Mouse (Mus musculus): ENCODE results near the gene Chil1.
A peak's percentile ranks its signal among the peaks of the same experiment; 100 is the strongest.

Gene Chil1

DNA sequence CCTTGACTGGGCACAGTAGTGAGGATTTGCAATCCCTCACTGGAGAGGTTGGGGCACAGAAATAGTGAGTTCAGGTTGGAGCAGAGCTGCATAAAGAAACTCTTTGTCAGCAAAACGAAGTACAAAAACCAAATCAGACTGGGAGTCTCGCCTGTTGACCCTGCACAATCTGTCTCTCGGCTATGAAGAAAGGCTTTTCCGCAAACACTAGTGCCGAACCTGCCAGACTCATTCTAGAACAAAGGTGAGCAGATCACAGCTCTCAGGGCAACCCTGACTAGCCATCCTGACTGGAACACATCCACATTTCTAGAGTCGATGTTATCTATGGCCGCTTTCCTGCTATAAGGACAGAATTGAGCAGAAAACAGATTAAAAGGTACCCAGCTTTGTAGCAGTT, 8.9 kb upstream of the Chil1 start:
- no peak for DNase-seq (ENCODE audit: low read depth, low spot score)

GRCm38 (mm10) chr1:134177976-134178375, 4.0 kb upstream of the Chil1 start:
- DNase-seq (ENCODE audit: low read depth, low spot score), result no peak

- no peak for DNase-seq (ENCODE audit: low read depth, low spot score)
Observed at GRCm38 (mm10) chr1:134184089-134184488, 2.1 kb downstream of the Chil1 start.

GRCm38 (mm10) chr1:134188217-134188616, 6.2 kb downstream of the Chil1 start:
- no peak for DNase-seq (ENCODE audit: low read depth, low spot score)

DNA sequence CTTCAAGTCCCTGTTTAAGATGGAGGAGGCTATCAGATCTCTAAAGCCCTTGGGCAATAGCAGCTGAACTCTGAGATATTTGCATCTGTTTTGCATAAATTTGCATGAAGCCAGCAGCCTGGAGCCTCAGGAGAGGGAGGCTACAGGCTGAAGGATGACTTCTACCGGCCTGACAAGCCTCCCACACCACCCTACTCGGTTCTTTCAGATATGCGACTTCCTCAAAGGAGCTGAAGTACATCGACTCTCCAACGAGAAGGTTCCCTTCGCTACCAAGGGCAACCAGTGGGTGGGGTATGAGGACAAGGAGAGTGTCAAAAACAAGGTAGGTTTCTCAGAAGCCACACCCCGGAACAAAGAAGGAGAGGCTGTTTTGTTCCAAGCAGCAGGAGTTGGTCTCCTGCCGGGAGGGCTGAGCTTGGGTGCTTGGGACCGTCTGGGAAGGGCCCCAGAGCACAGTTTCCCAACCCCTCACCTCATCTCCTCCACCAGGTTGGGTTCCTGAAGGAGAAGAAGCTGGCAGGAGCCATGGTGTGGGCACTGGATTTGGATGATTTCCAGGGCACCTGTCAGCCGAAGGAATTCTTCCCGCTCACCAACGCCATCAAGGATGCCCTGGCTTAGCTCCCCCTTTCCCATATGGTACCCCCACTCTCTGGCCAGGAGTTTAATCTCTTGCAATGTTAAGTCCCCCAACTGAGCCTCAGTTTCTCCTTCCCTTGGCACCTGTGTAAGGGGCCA, 7.2 kb downstream of the Chil1 start:
- DNase-seq (ENCODE audit: low read depth, low spot score), result no peak

DNA sequence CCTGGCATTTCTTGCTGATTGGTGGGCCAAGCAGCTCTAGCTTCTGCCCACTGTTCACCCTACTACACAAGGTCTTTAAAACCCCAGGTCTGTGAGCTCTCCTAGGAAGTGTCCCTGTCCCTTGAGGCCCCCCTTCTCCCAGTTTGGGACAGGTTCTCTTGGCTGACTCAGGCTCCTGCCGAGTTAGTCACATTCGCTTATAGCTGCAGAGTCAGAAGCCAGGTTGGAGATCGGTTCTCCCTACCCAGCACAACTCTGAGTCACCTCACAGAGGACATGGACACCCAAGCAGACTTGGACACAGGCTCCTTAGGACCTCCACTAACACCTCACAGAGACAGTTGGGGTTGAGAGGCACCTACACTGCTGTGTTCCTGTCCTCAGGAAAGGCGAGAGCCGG, 9.2 kb downstream of the Chil1 start:
- peak; percentile 20 for DNase-seq (ENCODE audit: low read depth, low spot score)

GRCm38 (mm10) chr1:134192024-134192423, 10.0 kb downstream of the Chil1 start:
- DNase-seq (ENCODE audit: low read depth, low spot score), result peak; percentile 33

- no peak for DNase-seq (ENCODE audit: low read depth, low spot score)
Observed at GRCm38 (mm10) chr1:134193126-134193525, 11.2 kb downstream of the Chil1 start, which contains the start of gene Mybph. TSS of gene Mybph (plus strand) at chr1:134193448.

- DNase-seq (ENCODE audit: low read depth, low spot score), result no peak
Observed at GRCm38 (mm10) chr1:134193674-134194197, 11.8 kb downstream of the Chil1 start.

- no peak for DNase-seq (ENCODE audit: low read depth, low spot score)
Observed at GRCm38 (mm10) chr1:134194298-134195022, 12.5 kb downstream of the Chil1 start.

DNA sequence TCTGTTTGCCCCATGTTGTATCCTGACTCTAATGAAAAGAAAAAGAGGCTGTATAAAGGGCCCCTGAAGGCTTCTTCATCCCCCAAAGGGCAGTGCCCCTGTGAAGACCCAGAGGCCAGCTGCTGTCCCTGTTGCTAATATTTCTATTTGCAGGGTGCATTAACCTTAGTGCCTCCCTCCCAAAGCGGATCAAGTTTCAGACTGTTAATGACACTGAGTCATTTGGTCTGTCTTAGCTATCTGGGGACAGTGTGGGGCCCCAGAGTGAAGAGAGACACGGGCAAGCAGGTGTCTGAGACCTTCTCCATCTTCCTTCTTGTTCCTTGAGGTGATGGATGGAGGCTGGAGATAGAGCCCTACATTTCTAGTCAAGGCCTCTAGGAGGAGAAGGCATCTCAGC, 13.1 kb downstream of the Chil1 start:
- DNase-seq (ENCODE audit: low read depth, low spot score), result no peak

DNA sequence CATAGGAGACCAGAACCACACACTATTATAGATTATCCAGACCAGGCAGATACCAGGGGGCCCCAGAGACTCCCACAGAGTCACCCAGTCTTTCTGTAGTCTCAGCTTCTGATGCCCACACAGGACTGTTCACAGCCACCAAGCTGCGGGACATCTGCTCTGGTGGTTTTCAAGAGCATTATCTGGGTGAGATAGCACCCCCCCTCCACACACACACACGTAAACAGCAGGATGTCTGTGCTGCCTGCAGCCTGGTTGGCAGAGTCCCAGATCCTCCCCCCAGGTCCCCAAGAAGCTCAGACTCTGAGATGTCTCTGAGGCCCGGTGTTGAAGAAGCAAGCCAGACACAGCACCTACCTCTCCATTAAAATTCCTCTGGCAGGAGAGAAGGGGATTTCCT, 13.6 kb downstream of the Chil1 start:
- no peak for DNase-seq (ENCODE audit: low read depth, low spot score)

GRCm38 (mm10) chr1:134195979-134196378, 14.0 kb downstream of the Chil1 start:
- DNase-seq (ENCODE audit: low read depth, low spot score), result peak; percentile 13

DNA sequence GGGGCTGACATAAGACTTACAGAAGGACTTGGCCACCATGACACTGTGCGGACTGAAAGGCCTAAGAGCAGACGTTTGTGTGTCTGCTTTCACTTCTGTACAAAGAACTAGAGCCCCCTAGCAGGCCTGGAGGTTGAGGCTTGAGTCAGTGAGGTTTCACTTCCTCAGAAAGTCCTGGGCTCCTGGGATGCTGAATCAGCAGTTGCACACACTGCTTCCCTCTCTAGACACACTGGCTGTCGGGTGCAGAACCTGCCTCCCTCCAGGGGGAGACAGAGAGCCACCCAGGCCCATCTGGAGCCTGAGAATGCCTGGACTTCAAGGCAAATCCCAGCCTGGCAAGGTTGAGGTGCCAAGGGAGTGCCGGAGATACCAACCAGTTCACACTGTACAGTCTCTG, 14.4 kb downstream of the Chil1 start:
- peak; percentile 61 for DNase-seq (ENCODE audit: low read depth, low spot score)

DNA sequence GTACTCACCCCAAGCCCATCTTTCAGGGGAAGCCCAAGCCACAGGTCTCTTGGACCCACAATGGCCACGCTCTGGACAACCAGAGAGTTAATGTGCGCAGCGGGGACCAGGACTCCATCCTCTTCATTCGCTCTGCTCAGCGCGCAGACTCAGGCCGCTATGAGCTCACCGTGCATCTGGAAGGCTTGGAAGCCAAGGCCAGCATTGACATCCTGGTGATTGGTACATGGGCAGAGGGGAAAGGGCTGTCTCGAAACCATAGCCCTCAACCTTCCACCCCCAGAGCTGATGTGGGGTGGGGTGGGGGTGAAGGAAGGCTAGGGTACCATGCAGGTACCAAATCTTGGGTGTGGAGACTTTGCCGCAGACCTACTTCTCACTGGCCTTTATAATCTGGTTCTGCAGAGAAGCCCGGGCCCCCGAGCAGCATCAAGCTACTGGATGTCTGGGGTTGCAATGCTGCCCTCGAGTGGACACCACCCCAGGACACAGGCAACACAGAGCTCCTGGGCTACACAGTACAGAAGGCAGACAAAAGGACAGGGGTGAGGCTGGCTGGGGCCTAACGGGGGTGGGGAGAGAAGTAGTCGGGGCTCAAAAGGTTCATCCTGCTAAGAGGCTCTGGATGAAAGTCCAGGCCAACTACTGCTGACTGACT, 15.5 kb downstream of the Chil1 start:
- no peak for DNase-seq (ENCODE audit: low read depth, low spot score)

GRCm38 (mm10) chr1:134198197-134198995, 16.4 kb downstream of the Chil1 start:
- no peak for DNase-seq (ENCODE audit: low read depth, low spot score)

GRCm38 (mm10) chr1:134200481-134200880, 18.5 kb downstream of the Chil1 start:
- DNase-seq (ENCODE audit: low read depth, low spot score), result no peak

GRCm38 (mm10) chr1:134200998-134201686, 19.2 kb downstream of the Chil1 start:
- DNase-seq (ENCODE audit: low read depth, low spot score), result no peak

- peak; percentile 68 for DNase-seq (ENCODE audit: low read depth, low spot score)
Observed at GRCm38 (mm10) chr1:134201751-134202420, 19.9 kb downstream of the Chil1 start.

- no peak for DNase-seq (ENCODE audit: low read depth, low spot score)
Observed at GRCm38 (mm10) chr1:134204230-134204629, 22.3 kb downstream of the Chil1 start.
